Mouse (Mus musculus): Measurements from ENCODE around the gene Mrps11. TPM values are rescaled to one million over a fixed set of nuclear protein-coding genes. Genes with fewer than 3 reads are reported as not detected.

Gene Mrps11
- polyA plus RNA-seq, 1 experiment from 2014 or later, result 72.6 TPM

Other genes with a start within 250 kb of the Mrps11 start
- 9.2 and 9.8 TPM in 2 replicates for gene Ntrk3, start 45.1 kb upstream of the Mrps11 start, polyA plus RNA-seq (2016; fragmentation: Nextera tagmentation; extraction: Ambion mirVana)
- 66.8 and 67.3 TPM in 2 replicates for gene Mrpl46, start 412 bp downstream of the Mrps11 start, polyA plus RNA-seq (2016; fragmentation: Nextera tagmentation; extraction: Ambion mirVana)
- 22.2 and 23.3 TPM in 2 replicates for gene Det1, start 64.1 kb downstream of the Mrps11 start, polyA plus RNA-seq (2016; fragmentation: Nextera tagmentation; extraction: Ambion mirVana)
- 55.2 and 57.4 TPM in 2 replicates for gene Aen, start 112.7 kb downstream of the Mrps11 start, polyA plus RNA-seq (2016; fragmentation: Nextera tagmentation; extraction: Ambion mirVana)
- gene Isg20, start 130.3 kb downstream of the Mrps11 start, polyA plus RNA-seq (2016; fragmentation: Nextera tagmentation; extraction: Ambion mirVana), result 0.29 TPM in 1 of 2 replicates, not detected in the other